Mouse (Mus musculus) frontal cortex, adult (tissue): ENCODE data around the gene Arhgef3.
"Not testable (repeated sequence)": the region's sequence is repeated elsewhere in the genome, so short reads cannot be mapped to it uniquely, and the experiment has no call there.

Experiments used
- ATAC-seq: cut with Nextera tagmentation; 2 replicates; pipeline ENCODE4 v1.9.2; 2017; ENCODE audit warnings: mild to moderate bottlenecking, moderate library complexity, mixed read lengths; ENCODE audit not compliant: low TSS enrichment

Arhgef3 gene

GRCm38 (mm10) chr14:27231974-27232780 is 117.5 kb downstream of the Arhgef3 start:
- ATAC-seq = no peak

GRCm38 (mm10) chr14:27233056-27233455 is 118.4 kb downstream of the Arhgef3 start:
- no peak for ATAC-seq

GRCm38 (mm10) chr14:27233656-27234055 is 119.0 kb downstream of the Arhgef3 start:
- ATAC-seq = no peak

DNA sequence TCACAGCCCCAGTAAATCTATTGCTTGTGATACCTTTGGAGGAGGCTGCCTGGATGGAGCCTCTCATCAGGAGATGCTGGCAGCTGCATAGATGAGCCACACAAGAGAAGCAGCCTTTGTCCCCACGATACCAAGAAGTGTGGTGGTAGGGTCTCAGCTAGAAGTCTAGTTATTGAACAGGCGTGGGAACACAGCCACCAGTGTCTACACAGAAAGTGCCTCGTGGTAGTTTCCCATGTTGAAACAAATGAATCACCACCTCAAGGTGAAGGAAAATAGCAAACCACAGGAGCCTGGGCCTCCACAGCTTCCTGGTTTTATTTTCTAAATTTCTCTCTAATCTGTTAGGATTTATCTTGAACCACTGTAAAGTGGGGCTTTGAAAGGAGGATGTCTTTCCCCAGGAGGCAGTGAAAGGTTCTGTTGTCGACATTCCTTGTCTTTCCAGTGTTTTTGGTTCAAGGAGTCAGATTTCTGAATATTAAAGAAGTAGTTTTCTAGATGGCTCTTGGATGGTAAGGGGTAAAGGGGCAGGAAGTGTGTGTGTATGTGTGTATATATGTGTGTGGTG is 119.7 kb downstream of the Arhgef3 start:
- no peak for ATAC-seq

DNA sequence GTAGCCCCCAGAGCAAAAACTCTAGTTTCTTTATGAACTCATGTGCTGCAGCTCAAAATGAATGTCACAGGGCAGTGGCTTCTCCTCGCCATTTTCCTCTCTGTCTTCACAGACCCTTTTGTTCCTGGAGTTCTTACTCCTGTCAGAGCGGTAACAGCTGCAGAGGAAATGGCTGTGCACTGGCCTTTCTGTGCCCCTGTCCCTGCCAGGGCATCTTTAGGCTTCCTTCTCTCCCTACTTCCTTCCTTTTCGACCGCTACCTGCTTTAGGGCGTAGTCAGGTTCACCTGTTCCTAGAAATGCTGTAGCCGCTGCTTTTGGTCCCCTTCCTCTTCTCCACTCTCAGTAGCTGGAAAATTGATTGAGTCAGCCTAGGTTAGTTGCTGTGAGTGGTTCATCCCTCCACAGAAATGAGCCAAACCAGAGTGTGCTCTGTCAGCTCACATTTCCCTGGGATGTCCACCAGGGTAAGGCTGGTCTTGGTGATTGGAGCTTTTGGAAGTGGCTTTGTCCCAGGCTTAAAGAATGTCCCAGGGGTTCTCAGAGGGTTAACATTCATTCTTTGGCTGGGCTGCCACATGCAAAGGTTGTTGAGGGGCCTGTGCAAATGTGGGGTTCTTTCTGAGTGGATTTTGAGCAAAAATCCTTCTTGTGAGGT is 121.3 kb downstream of the Arhgef3 start:
- no peak for ATAC-seq

DNA sequence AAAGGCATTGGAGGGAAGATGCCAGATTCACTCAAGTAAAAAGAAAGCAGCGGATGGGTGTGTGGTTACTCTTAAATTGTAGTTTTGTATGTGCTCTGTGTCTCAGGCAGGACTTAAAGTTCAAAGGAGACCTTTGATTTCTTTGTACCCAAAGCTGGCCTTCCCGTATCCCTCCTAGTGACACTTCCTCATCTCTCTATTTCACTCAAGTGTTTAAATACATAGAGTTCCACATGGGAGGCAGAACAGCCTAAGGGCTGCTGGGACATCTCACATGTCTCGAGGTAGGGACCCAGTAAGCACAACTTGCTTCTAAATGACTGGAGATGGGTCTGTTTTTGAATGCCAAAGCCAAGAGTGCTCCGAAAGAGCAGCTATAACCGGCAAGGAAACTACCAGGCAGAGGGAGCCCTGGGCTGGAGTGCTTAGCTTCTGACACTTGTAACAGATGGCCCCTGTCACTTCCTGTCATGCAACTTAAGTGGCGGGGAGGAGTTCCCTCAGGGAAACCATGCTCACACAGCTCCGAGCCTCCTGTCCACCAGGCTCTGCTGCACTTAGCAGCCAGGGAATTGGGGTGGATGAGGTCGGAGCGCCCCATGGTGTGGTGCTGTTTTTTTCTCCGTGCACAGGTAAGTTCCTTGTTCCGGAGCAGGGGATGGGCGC is 123.0 kb downstream of the Arhgef3 start:
- ATAC-seq = no peak

- ATAC-seq = no peak
These were observed 124.0 kb downstream of the Arhgef3 start for GRCm38 (mm10) chr14:27238600-27239118.

- no peak for ATAC-seq
These were observed 124.9 kb downstream of the Arhgef3 start for GRCm38 (mm10) chr14:27239551-27240091.

- ATAC-seq = no peak
These were observed 127.6 kb downstream of the Arhgef3 start for GRCm38 (mm10) chr14:27242253-27242652.

- ATAC-seq = peak; percentile 85
These were observed 128.1 kb downstream of the Arhgef3 start for GRCm38 (mm10) chr14:27242769-27243168.

DNA sequence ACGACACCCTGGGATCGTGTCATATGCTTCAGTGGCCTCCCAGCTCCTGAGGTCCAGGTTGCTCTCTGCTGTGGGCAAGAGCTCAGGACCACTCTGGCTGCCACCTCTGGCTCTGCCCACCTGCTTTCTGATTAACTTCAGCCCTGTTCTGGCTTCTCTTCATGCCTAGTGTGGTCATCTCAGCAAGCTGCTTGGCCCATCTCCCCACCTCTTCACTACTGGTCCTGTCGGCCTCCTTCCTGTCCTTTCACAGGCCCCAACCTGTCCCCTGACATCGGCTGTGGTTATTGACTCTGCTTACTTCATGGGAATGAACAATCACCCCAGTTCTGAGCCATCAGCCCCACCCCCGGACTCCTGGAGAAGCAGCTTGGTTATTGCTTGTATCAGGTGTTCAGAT is 128.9 kb downstream of the Arhgef3 start:
- no peak for ATAC-seq

- ATAC-seq = no peak
These were observed 130.2 kb downstream of the Arhgef3 start for GRCm38 (mm10) chr14:27244898-27245297.

DNA sequence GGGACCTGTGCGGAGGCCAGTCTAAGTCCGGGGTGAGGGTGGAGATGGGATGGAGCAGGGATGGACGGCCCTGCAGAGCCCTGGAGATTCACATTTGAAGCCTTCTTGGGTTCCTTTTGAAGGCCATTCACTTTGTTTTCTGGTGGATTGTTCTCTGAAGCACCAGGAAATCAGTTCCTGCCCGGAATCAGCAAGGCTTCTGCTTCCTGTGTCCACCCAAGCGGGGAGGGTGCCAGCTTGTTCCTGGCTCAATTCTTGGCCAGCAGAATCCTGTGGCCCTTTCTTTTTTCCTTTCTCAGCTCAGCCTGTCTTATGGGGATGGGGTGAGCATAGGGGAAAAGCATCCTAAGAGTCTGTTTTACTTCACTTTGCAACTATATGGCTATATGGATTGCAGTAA is 131.7 kb downstream of the Arhgef3 start:
- no peak for ATAC-seq

- ATAC-seq = not testable (repeated sequence)
These were observed 132.2 kb downstream of the Arhgef3 start for GRCm38 (mm10) chr14:27246948-27247347.

- no peak for ATAC-seq
These were observed 134.4 kb downstream of the Arhgef3 start for GRCm38 (mm10) chr14:27249121-27249520.

GRCm38 (mm10) chr14:27250281-27250789 is 135.6 kb downstream of the Arhgef3 start:
- no peak for ATAC-seq

GRCm38 (mm10) chr14:27253391-27253790 is 138.7 kb downstream of the Arhgef3 start:
- no peak for ATAC-seq

GRCm38 (mm10) chr14:27262349-27262748 is 147.7 kb downstream of the Arhgef3 start:
- ATAC-seq = no peak

- no peak for ATAC-seq
These were observed 151.9 kb downstream of the Arhgef3 start for GRCm38 (mm10) chr14:27266601-27267000.

GRCm38 (mm10) chr14:27268137-27268536 is 153.4 kb downstream of the Arhgef3 start:
- ATAC-seq = no peak

GRCm38 (mm10) chr14:27268986-27269700 is 154.4 kb downstream of the Arhgef3 start:
- peak; percentile 76 for ATAC-seq
